Mouse (Mus musculus): Measurements from ENCODE around the gene Dvl2. TPM values are rescaled to one million over a fixed set of nuclear protein-coding genes. Genes with fewer than 3 reads are reported as not detected.

Gene Dvl2
- total RNA-seq, 2 experiments from 2014 or later: 3.3 to 4.6 TPM

- DNase-seq: peak; percentile 91 to 100
- intact Hi-C loops (cut with DNase I): loop anchor here (10.0 kb wide), 1 partner anchor 886 kb away; the partner anchor contains the start of gene Per1
These were observed 19.9 kb upstream of the Dvl2 start for GRCm38 (mm10) chr11:69980196-69981140.

DNA sequence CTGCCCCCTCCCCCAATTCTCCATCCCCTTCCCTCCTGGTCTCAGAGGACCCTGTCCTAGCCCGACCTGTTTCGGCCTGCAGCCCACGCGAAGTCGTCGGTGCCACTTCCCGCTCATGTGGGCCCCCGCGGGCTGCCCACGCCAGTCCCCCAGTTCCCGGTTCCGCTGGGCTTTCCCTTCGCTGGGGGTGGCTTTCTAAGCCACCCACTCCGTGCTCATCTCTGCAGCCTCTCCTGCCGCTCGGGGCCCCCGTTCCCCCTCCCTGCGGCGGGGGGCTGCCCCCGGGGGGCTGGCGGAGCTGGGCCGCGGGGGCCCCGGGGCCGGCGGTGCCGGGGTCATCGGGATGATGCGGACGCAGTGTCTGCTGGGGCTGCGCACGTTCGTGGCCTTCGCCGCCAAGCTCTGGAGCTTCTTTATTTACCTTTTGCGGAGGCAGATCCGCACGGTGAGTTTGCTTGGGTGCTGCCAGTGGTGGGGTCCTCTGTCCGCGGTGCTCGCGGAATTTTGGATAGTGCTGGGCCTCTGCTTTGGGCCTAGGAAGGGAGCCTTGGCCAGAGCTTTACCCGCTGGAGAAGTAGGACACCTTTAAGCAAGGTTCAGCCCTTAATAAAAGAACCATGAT, 19.1 kb upstream of the Dvl2 start, which contains the start of gene Ctdnep1:
Ctdnep1 (plus strand) TSS at position 16 of the 622 bp plus-strand sequence.
- intact Hi-C loops (cut with DNase I): loop anchor here (10.0 kb wide), 1 partner anchor 886 kb away; the partner anchor contains the start of gene Per1
- no peak for DNase-seq

DNA sequence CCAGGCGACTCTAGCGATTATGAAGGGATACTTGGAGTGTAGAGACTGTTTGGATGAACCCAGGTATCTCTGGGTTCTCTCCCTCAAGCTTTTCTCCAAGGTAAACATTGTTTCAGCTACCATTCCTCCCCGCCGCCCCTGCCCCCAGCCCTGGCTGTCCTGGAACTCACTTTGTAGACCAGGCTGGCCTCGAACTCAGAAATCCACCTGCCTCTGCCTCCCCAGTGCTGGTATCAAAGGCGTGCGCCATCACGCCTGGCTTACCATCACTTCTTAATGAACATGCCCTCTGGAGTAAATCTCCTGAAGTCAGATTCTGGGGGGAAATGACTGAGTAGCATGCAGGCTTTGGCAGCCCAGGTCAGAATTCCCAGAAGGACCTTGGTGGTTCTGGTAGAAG, 18.2 kb upstream of the Dvl2 start, which contains the start of gene Elp5:
Elp5 (minus strand) TSS at position 293 of the 400 bp plus-strand sequence.
- intact Hi-C loops (cut with DNase I): loop anchor here (10.0 kb wide), 1 partner anchor 887 kb away; the partner anchor contains the start of gene Per1
- DNase-seq: no peak

- intact Hi-C loops (cut with DNase I): loop anchor here (10.0 kb wide), 1 partner anchor 888 kb away; the partner anchor contains the start of gene Per1
- DNase-seq: no peak
These were observed 17.5 kb upstream of the Dvl2 start for GRCm38 (mm10) chr11:69982877-69983276.

DNA sequence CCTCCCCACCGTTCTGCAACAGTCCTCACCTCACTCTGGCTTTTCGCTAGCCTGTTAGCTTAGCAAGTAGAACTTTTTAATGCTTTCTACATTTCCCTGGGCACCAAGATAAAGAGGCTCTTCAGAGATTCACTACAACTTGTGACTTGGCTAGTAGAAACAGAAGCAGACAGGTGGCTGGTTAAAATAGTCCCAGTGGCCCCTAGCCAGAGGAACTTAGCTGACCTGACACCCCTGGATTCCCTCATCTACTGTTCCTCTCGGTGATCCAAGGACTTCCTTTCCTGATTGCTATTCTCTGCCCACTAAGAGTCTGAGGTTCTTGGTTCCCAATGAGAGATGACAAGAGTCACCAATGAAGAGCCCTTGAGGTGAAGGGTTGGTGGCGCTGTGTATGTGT, 17.0 kb upstream of the Dvl2 start:
- no peak for DNase-seq
- intact Hi-C loops (cut with DNase I): loop anchor here (10.0 kb wide), 1 partner anchor 889 kb away; the partner anchor contains the start of gene Per1

GRCm38 (mm10) chr11:69984431-69984830, 16.0 kb upstream of the Dvl2 start:
- no peak for DNase-seq
- intact Hi-C loops (cut with DNase I): loop anchor here (10.0 kb wide), 1 partner anchor 890 kb away; the partner anchor contains the start of gene Per1

DNA sequence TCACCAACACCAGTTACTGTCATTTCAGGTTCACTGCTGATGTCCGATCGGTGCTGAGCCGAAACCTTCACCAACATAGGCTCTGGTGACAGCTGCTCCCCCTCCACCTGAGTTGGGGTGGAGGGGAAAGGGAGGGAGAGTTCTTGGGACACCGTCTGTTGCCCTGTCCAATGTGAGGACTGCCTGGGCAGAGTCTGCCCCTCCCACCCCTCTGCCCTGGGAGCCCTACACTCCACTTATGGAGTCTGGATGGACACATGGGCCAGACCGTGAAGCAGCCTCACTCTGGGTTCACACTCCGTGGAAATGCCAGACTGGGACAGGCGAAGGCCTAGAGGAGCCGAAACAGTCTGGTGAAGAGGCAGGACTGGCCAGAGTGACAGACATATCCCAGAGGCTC, 10.4 kb upstream of the Dvl2 start:
- no peak for DNase-seq
- intact Hi-C loops (cut with DNase I): loop anchor here (10.0 kb wide), 3 partner anchors 575 to 895 kb away; partner anchors contain the start of genes Eno3, Kdm6b, Per1 and Pfn1

DNA sequence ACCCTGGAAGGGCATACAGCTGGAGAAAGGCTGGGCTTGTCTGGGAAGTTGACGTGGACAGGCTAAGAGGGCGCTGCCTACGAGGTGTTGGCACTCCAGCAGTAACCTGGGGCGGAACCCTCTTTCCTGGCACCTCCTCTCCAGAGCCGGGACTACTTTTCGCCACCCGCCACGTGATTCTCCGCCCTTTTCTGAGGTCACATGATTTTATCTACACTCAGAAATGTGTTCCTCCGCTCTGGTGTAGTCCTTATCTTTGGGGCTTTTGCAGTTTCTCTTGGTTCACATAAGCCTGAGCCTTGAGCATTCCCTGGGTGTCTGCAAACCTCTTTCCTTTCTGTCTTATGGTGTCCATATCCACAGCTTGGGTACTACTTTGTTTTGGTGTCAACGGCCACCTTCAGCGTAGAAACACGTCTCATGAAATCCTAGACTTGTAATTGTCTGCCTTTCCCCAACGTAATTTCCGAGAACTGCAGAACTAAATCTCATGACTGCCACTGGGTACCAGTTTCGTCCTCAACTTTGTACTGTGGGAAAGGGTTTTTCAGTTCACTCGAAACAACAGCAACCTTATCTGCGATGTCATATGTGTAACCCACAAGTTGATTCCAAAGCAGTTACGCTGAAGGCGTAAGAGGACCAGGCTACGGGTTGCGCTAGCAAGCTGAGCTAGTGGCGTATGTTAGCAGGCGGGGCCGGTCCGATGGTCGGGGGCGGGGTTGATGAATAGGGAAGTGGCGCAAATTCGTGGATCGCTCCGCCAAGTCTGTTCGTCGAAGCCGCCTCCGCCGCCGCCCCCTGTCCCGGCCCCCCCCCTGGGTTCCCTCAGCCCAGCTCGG, 9.3 kb upstream of the Dvl2 start, which contains the start of gene Gabarap:
Gabarap (plus strand) TSS at position 294 of the 842 bp plus-strand sequence.
- intact Hi-C loops (cut with DNase I): loop anchor here (10.0 kb wide), 2 partner anchors 576 to 664 kb away; partner anchors contain the start of genes Eno3, Kdm6b and Pfn1
- DNase-seq: peak; percentile 92 to 94

GRCm38 (mm10) chr11:69991711-69992110, 8.7 kb upstream of the Dvl2 start:
- intact Hi-C loops (cut with DNase I): loop anchor here (10.0 kb wide), 2 partner anchors 577 to 663 kb away; partner anchors contain the start of genes Eno3, Kdm6b and Pfn1
- no peak for DNase-seq

DNA sequence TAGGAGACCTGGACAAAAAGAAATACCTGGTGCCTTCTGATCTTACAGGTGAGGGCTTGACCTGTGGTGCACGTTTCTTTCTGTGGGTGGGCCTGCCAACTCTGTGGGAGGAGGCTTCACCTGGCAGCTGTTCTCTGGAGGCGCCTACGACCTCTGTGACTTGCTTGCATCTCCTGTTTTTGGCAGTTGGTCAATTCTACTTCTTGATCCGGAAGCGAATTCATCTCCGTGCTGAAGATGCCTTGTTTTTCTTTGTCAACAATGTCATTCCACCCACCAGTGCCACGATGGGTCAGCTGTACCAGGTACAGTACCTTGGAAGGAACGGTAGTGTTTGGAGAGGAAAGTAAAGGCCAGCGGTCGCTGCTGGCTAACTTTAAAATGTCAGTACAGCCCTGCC, 8.0 kb upstream of the Dvl2 start:
- intact Hi-C loops (cut with DNase I): loop anchor here (10.0 kb wide), 2 partner anchors 578 to 662 kb away; partner anchors contain the start of genes Eno3, Kdm6b and Pfn1
- DNase-seq: peak in 1 of 2 experiments; percentile 3

GRCm38 (mm10) chr11:69992932-69993331, 7.5 kb upstream of the Dvl2 start:
- intact Hi-C loops (cut with DNase I): loop anchor here (10.0 kb wide), 2 partner anchors 578 to 662 kb away; partner anchors contain the start of genes Eno3, Kdm6b and Pfn1
- DNase-seq: no peak

GRCm38 (mm10) chr11:69994401-69995090, 5.8 kb upstream of the Dvl2 start:
- intact Hi-C loops (cut with DNase I): loop anchor here (10.0 kb wide), 2 partner anchors 580 to 660 kb away; partner anchors contain the start of genes Eno3, Kdm6b and Pfn1

DNA sequence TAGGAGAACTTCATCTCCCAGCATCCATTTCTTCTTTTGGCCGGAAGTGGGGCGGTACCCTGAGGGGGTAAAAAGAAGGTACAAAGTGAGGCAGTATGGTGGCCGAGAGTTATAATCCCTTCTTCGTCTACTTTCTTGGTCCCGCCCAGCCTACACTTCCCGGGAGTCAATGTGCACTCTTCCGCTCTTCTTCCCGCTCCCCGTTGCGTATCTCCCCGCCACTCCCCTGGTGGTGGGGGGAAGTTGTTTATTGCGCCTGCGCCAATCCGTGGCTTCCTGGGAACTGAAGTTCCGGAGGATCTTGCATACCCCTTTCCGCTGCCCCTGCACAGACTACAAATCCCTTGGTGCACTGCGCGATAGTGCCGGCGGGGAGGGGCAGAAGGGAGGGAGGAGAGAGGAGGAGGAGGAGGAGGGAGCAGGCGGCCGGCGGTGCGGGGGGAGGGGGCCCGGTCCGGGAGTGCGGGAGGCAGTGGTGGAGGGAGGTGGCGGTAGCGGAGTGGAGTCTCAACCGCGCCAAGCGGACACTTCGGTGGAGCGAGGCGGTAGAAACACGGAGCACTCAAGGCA, 4.9 kb upstream of the Dvl2 start, which contains the start of gene Phf23:
Phf23 (plus strand) TSS at position 387 of the 570 bp plus-strand sequence.
- peak; percentile 93 to 97 for DNase-seq
- intact Hi-C loops (cut with DNase I): loop anchor here (10.0 kb wide), 2 partner anchors 581 to 659 kb away; partner anchors contain the start of genes Eno3, Kdm6b and Pfn1

More at GRCm38 (mm10) chr11:69994401-69995090, 5.8 kb upstream of the Dvl2 start:
- no peak for DNase-seq

DNA sequence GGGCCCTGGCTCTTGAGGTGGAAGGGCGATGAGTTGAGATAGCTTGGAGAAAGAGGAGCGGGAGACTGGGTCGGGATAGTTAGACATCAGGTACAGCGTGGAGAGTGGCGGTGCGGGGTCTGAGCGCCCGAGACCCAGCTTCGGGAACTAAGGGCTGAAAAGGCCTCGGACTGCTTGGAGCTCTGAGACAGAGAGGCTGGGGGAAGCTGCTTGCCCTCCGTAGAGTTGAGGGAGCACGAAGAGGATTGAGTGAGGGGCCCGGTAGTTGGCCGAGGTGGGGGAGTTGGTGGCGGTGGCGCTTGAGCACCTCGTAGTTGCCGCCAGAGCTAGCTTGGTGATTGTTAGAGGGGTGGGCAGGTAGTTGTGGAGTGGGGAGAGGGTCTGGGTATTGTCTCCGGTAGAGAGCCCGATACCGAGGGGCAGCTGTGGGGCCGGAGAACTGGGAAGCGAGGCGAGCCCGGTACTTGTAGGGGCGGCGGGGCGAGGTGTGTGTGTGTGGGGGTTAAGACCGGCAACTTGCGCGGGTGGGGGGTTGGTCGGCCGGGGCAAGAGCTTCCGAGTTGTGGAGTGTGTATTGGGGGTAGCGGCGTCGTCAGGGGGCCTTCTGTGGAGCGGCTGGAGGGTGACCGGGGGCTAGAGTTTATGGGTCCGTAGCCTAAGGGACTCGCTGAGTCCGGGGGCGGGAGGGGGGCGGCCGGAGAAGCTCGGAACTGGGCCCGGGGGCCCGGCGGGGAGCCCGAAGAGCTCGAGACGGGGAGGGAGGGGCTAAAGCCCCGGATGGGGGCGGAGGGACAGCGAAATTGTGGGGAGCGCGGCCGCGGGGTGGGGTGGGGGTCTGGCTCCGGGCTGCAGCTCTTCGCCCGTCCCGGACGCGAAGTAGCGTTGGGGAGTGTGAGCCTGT, 4.0 kb upstream of the Dvl2 start:
- intact Hi-C loops (cut with DNase I): loop anchor here (10.0 kb wide), 2 partner anchors 582 to 658 kb away; partner anchors contain the start of genes Eno3, Kdm6b and Pfn1
- peak; percentile 48 to 64 for DNase-seq

GRCm38 (mm10) chr11:69997070-69997509, 3.3 kb upstream of the Dvl2 start:
- intact Hi-C loops (cut with DNase I): loop anchor here (10.0 kb wide), 2 partner anchors 582 to 658 kb away; partner anchors contain the start of genes Eno3, Kdm6b and Pfn1
- peak; percentile 85 to 89 for DNase-seq

Data from gastrocnemius, postnatal 36 days (tissue).